Mouse (Mus musculus): Measurements from ENCODE around the gene Ccr7.

Gene Ccr7

DNA sequence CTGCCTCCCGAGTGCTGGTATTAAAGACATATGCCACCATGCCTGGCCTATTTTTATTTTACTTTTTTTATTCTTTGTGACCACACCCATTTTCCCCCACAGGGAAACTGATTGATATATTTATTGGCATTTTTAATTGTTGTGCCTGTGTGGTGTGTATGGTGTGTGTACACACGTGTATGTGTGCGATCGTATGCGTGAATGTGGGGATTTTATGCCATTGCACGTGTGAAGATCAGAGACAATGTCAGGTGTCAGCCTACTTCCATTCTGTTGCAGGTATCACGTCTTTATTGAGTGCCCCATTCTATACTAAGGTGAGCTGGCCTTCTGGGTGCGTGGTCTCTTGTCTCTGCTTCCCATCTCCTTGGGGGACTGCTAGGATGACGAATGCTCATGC is 940 bp upstream of the Ccr7 start:
- in situ Hi-C loops (cut with MboI, MseI) = no loop called here

GRCm38 (mm10) chr11:99153767-99154753 is 817 bp downstream of the Ccr7 start:
- in situ Hi-C loops (cut with MboI, MseI) = no loop called here

DNA sequence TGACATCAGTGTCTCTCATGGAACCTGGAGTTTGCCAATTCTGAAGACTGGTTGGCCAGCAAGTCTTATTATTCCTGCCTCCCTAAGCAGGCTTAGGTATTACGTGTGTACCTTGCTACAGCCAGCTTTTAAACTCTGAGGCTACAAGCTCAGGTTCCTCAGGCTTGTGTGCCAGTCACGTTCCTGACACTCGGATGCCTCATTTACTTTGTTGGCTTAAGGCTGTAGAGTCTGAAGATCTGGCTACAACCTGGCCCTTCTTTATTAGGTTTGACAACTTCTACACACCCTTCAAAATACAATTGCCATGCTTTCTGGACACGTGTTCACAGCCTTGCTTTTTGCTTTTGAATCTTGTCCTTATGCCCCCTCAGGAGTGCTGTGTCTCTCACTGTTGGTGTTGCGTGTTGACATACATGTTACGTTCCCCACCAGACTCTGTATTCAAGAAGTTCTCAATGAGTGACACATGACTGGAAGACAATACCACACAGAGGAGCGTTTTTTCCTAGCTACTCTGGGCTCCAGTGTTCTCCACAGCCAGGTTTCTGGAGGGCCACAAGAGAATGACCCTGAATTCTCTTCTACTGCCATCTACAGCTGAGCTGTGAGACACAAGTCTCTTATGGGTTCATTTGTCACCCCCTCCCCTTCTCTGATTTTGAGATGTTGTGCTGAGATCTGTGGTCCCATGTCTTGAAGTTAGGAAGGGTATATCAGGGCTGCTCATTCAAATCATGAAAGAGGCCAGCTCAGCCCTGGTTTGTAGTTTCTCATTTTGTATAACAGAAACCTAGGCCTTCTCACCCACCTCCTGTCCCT is 2.3 kb downstream of the Ccr7 start:
- in situ Hi-C loops (cut with MboI, MseI) = no loop called here

DNA sequence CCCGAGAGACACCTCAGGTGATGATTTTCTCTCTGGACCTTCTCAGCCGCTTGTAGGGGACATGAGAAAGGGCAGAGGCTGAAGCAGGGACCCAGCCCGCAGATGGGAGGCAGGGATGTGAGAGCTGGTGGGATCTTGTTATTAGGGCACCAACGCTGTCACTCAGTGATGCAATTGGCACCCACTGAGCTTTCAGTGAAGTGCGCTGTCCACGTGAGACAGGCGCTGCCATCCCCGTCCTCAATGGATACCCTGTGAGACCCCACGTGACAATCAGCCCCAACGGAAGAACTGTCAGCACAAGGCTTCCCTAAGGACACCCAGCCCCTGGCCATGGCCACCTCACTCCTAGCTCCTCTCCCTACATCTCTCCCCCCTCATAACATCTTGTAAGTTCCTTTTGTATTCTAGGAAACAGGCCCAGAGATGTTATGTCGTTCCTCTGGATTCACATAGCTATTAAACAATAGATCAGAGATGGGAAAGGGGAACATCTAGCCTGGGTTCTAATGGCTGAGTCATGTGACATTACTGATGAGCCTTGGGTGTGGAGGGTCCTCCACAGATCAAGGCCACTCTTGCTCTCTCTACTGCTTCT is 3.4 kb downstream of the Ccr7 start:
- in situ Hi-C loops (cut with MboI, MseI) = no loop called here

- in situ Hi-C loops (cut with MboI, MseI) = no loop called here
These were observed 4.0 kb downstream of the Ccr7 start for GRCm38 (mm10) chr11:99150889-99151288.

- in situ Hi-C loops (cut with MboI, MseI) = loop anchor here (5.0 to 10.0 kb wide), 2 partner anchors 48 to 205 kb away; no protein-coding TSS in a partner anchor
These were observed 4.7 kb downstream of the Ccr7 start for GRCm38 (mm10) chr11:99149898-99150757.

- in situ Hi-C loops (cut with MboI, MseI) = loop anchor here (5.0 to 10.0 kb wide), 2 partner anchors 47 to 204 kb away; no protein-coding TSS in a partner anchor
These were observed 5.8 kb downstream of the Ccr7 start for GRCm38 (mm10) chr11:99148896-99149703.

DNA sequence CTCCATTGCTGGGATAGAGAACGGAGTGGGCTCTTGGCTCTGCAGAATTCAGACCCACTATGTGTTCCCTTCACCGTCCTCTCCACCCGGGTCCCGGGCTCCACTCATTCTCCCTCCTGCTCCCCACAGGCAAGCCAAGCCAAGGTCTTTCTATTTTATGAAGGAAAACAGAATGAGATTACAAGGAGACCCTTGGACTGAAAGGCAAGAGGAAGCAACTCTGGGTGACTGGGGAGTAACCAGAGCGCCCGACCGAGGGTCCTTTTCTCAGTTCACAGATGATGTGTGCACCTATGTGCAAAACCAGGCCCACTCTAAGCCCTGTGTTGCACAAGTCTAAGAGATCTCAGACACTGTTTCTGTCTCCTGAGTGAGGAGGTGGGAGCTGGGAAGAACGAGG is 6.5 kb downstream of the Ccr7 start:
- in situ Hi-C loops (cut with MboI, MseI) = loop anchor here (5.0 to 10.0 kb wide), 2 partner anchors 46 to 204 kb away; no protein-coding TSS in a partner anchor

DNA sequence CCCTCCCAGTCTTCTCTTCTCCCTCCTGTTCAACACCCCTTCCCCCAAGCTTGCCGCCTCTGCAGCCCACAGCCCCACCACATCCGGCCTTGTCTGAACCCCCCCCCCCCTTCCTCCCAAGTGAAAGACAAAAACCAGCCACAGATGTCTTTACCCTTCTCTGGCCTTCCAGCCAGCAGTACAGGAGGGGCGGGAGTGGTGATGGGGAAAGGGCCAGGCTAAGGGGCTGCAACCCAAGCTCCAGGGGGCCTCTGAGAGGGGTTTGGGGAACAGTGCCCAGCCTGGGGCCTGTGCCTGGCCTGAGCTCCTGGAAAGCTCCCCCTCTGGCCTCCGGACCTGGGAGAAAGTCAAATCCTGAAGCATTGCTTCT is 7.0 kb downstream of the Ccr7 start:
- in situ Hi-C loops (cut with MboI, MseI) = loop anchor here (5.0 to 10.0 kb wide), 2 partner anchors 46 to 203 kb away; no protein-coding TSS in a partner anchor

DNA sequence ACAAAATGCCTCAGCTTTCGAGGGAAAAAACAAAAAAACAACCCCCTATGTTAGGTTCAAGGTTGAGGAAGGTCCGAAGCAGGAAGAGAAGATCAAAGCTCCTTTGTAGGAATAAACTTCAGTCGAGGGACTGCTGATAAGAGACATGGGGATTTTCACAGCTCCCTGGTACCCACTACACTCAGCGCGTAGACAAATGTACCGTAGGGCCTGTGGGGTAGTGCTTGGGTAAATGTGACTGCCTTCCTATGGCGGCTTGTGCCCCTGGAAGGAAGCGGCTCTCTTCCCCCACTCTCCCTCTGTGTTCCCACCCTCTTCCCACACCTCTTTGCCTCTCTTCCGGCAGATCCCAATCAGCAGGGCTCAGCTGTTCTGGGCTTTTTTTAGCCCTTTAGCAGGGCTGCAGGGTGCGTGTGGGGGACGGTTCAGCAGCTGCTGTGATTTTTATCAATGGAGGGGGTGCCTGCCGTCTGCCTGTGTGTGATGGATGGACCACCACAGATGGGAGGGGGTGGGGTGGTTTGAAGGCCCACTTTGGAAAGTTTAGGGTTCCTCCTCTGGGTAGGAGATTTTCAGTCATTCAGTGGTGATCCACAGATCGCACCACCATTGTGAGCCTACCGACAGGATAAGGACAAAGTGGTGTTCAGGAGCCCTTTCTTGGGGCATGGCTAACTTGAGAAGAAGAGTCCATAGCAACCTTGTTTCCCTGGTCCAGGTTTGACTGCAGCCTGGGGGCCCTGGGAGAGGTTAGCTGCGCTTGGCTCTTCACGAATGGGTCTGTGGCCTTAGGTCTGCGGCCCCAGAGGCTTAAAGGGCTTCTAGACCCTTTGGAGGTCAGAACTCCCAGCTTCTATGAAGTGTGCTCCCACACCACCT is 7.6 kb downstream of the Ccr7 start:
- in situ Hi-C loops (cut with MboI, MseI) = loop anchor here (5.0 to 10.0 kb wide), 2 partner anchors 45 to 202 kb away; no protein-coding TSS in a partner anchor

GRCm38 (mm10) chr11:99146558-99146957 is 8.3 kb downstream of the Ccr7 start:
- in situ Hi-C loops (cut with MboI, MseI) = loop anchor here (5.0 to 10.0 kb wide), 2 partner anchors 44 to 202 kb away; no protein-coding TSS in a partner anchor

- in situ Hi-C loops (cut with MboI, MseI) = loop anchor here (5.0 to 10.0 kb wide), 2 partner anchors 43 to 201 kb away; no protein-coding TSS in a partner anchor
These were observed 9.1 kb downstream of the Ccr7 start for GRCm38 (mm10) chr11:99145765-99146164.

- in situ Hi-C loops (cut with MboI, MseI) = loop anchor here (5.0 to 10.0 kb wide), 2 partner anchors 43 to 200 kb away; no protein-coding TSS in a partner anchor
These were observed 9.9 kb downstream of the Ccr7 start for GRCm38 (mm10) chr11:99144940-99145339.

DNA sequence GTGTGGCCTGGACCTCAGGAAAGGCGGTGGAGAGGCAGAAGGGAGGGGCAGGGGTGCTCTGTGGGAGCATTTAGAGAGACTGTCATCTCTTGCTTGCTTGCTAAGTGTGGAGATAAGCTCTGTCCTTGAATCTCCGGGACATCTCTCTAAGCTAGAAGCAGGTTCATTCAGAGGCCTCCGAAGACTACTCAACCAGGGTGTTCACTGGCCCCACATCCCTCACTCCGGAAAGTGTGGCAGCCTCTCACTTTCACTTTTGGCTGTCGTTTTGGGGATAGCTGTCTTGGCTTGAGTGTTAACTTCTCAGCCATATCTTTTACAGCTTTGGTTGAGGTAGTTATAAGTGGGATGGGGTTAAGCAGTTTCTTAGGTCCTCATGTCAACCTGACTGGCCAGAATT is 10.4 kb downstream of the Ccr7 start:
- in situ Hi-C loops (cut with MboI, MseI) = loop anchor here (10.0 kb wide), 1 partner anchor 200 kb away; no protein-coding TSS in a partner anchor

GRCm38 (mm10) chr11:99143123-99144082 is 11.5 kb downstream of the Ccr7 start:
- in situ Hi-C loops (cut with MboI, MseI) = loop anchor here (10.0 kb wide), 1 partner anchor 199 kb away; no protein-coding TSS in a partner anchor

DNA sequence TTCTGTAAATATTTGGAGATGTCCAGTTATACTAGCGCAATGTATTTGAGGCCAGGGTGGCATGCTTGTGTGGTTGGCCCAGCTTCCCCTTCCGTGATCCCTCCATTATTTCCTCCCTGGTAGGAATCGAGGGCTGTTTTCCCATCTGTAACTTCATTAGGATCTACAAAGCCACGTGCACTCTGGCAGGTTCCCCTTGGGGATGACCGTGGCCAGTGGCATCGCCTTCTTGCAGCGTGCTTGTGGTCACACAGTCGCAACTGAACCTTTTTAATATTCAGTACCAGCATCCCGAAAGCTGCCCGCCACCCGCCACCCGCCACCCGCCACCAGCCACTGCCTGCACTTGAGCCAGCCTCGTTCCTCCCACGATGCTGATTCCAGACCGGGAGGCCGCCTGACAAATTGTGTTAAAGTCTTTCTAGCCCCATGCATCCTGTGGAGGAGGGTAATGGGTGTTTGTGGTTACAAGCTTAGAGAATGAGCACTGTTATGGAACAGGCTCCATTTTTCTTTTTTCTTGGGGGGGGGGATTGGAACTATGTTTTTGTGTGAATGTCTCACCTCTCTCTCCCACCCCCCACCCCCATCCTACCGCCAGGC is 12.3 kb downstream of the Ccr7 start:
- in situ Hi-C loops (cut with MboI, MseI) = loop anchor here (10.0 kb wide), 1 partner anchor 198 kb away; no protein-coding TSS in a partner anchor

DNA sequence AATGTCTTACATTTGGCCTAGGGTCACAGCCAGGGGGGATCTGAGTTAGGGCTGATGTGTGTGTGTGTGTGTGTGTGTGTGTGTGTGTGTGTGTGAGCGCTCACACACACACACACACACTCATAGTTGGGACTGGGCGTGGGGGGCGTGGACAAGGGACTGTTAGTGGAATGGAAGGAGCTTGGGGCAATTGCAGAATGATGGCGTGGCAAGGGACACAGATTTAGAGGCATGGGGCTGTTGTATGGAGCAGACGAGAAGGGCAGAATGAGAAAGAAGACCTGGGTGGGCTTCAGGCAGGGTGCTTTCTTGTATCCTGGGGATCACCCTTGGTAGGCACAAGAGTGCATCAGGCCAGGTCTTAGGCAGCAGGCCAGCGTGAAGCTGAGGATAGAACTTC is 12.8 kb downstream of the Ccr7 start:
- in situ Hi-C loops (cut with MboI, MseI) = loop anchor here (10.0 kb wide), 1 partner anchor 197 kb away; no protein-coding TSS in a partner anchor

All from T-helper 2 cell (primary cell).